Mouse (Mus musculus) skeletal muscle tissue, postnatal 0 days (tissue): ENCODE measurements around the gene Klrb1f. TPM values are rescaled to one million over a fixed set of nuclear protein-coding genes. Genes with fewer than 3 reads are reported as not detected.

Experiments used
- polyA plus RNA-seq: library from polyadenylated mRNA; unstranded; fragments of >200 nt; fragmentation: Nextera tagmentation; extraction: Ambion mirVana; gene quantifications from 2 replicates; pipeline ENCODE4 v1.2.1, GENCODE M21; 2015

Klrb1f gene
- 0.30 and 0.44 TPM in 2 replicates for polyA plus RNA-seq

GRCm38 (mm10) chr6:129045601-129046000, at the start of gene Klrb1f:
Gene Klrb1f, plus strand, starts transcription at chr6:129045901.

GRCm38 (mm10) chr6:129100794-129101193, 55.1 kb downstream of the Klrb1f start, which contains the start of gene Clec2e:
Gene Clec2e, minus strand, starts transcription at chr6:129100913.

Other genes starting within 250 kb of the Klrb1f start
- not detected in 2 replicates for gene Gm44511, start 219.6 kb upstream of the Klrb1f start, polyA plus RNA-seq
- gene Klrb1b, start 219.6 kb upstream of the Klrb1f start, polyA plus RNA-seq: 0.06 and 0.24 TPM in 2 replicates
- gene Clec2i, start 158.3 kb upstream of the Klrb1f start, polyA plus RNA-seq: 0.22 and 0.26 TPM in 2 replicates
- gene BC035044, start 154.8 kb upstream of the Klrb1f start, polyA plus RNA-seq: 0.18 and 0.43 TPM in 2 replicates
- 0.46 TPM in 1 of 2 replicates, not detected in the other for gene Clec2g, start 111.5 kb upstream of the Klrb1f start, polyA plus RNA-seq
- gene Clec2e, start 55.0 kb downstream of the Klrb1f start, polyA plus RNA-seq: 0.28 TPM in 2 replicates
- gene Clec2d, start 134.7 kb downstream of the Klrb1f start, polyA plus RNA-seq: 0.74 and 0.84 TPM in 2 replicates
- 0.38 and 0.74 TPM in 2 replicates for gene Cd69, start 229.5 kb downstream of the Klrb1f start, polyA plus RNA-seq